Mouse (Mus musculus): ENCODE measurements around the gene Aurkb. TPM values are rescaled to one million over a fixed set of nuclear protein-coding genes. Genes with fewer than 3 reads are reported as not detected.

The Aurkb gene
- polyA plus RNA-seq, 1 experiment from 2014 or later, result 163 TPM

DNA sequence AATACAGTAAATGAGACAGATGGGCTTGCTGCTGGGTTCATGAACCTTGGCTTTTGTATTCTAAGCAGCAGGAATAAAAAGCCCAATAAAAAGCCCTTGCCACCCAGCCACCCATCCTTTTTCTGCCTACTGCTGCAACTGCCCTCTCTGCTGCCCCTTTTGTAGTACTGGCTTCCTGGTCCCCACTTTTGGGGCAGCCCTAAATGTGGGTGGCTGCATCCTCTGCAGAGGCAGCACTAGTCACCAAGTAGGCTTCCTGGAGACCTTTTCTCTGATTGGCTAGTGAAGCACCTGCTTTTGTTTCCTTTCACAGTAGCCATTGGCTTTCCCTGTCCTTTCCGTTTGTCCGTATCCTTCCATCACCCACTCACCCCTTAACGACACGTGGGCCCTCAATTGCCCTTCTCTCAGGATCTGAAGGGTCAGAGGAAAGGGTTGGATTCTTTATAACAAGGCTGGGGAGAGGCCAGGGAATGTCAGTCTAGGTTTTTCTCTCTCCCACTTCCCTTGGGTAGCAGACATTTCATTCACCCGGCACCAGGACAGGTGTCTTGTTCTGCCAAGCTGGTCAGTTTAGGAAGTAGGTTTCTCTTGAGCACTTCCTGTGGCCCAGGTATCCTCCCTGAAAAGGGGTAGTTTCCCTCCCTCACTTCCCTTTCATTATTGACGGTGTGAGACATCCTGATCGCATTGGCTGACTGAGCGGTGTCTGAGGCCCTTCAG is 52.8 kb downstream of the Aurkb start:
- WGBS, result 15% methylated on average over 8 of the region's 8 CpGs
- peak overlapping the region; percentile 44; the same call in 1 of the 2 replicates for H3K9ac ChIP-seq
- peak overlapping the region; percentile 72 for H3K4me2 ChIP-seq
- H3K36me3 ChIP-seq (replicated peaks), result peaks cover 26% of the 10 kb centered on the region
- no peaks in the 10 kb centered on the region for H3K9me3 ChIP-seq
- H3K4me3 ChIP-seq (replicated peaks), result peak overlapping the region; percentile 50
- no peak for ATAC-seq (ENCODE audit: low FRiP score)
- H3K4me1 ChIP-seq, result peaks cover 69% of the 10 kb centered on the region
- H3K27me3 ChIP-seq, result no peaks in the 10 kb centered on the region
- peak overlapping the region; percentile 87 for H3K27ac ChIP-seq

- Histone ChIP-seq H3K4me3 (replicated peaks) (peak overlapping the region; percentile 50), H3K4me1 (peaks cover 69% of the 10 kb centered on the region), H3K27me3 (no peaks in the 10 kb centered on the region), H3K9ac (peak overlapping the region; percentile 44), H3K36me3 (replicated peaks) (peaks cover 31% of the 10 kb centered on the region), H3K4me2 (peak overlapping the region; percentile 72), H3K9me3 (no peaks in the 10 kb centered on the region), H3K27ac (peak overlapping the region; percentile 87)
- WGBS, result 1% methylated on average over 19 of the region's 19 CpGs
- peak; percentile 54 for ATAC-seq (ENCODE audit: low FRiP score)
Observed at GRCm38 (mm10) chr11:69098762-69099091, 53.3 kb downstream of the Aurkb start.

GRCm38 (mm10) chr11:69099177-69099914 is 53.9 kb downstream of the Aurkb start:
- peaks cover 64% of the 10 kb centered on the region for H3K4me1 ChIP-seq
- under 1% methylated on average over 22 of the region's 22 CpGs for WGBS
- no peak for ATAC-seq (ENCODE audit: low FRiP score)

DNA sequence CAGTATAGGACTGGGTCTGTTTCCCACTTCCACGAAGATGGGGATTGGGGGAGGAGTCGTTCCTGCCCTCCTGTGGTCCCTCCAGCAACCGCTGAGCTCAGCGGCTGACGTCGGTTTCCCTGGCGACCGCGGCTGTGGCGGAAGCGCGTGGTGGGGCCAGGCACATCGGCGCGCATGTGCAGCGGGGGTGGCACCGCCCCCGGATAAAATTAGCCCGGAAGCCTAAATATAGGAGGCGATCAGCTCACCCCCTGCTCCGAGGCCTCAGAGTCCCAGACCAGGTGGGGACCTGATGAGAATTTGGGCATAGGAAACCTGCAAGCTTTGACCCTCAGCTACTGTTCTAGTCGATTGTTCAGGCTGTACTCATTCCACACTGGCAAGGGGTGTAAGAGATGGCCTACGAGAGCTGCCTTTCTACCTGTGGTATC is 54.5 kb downstream of the Aurkb start:
- Histone ChIP-seq H3K4me2 (peak overlapping the region; percentile 72), H3K4me1 (peaks cover 61% of the 10 kb centered on the region), H3K4me3 (replicated peaks) (peak overlapping the region; percentile 50), H3K27me3 (no peaks in the 10 kb centered on the region), H3K9me3 (no peaks in the 10 kb centered on the region), H3K36me3 (replicated peaks) (peaks cover 43% of the 10 kb centered on the region), H3K27ac (peak overlapping the region; percentile 87), H3K9ac (peak overlapping the region; percentile 44)
- under 1% methylated on average over 23 of the region's 23 CpGs for WGBS
- peak; percentile 33 for ATAC-seq (ENCODE audit: low FRiP score)

More at GRCm38 (mm10) chr11:69099177-69099914, 53.9 kb downstream of the Aurkb start:
- Histone ChIP-seq H3K36me3 (replicated peaks) (peaks cover 37% of the 10 kb centered on the region), H3K27ac (peak overlapping the region; percentile 87), H3K4me2 (peak overlapping the region; percentile 72), H3K9ac (peak overlapping the region; percentile 44), H3K4me3 (replicated peaks) (peak overlapping the region; percentile 50), H3K27me3 (no peaks in the 10 kb centered on the region), H3K9me3 (no peaks in the 10 kb centered on the region)

GRCm38 (mm10) chr11:69100639-69101360 is 55.4 kb downstream of the Aurkb start:
- Histone ChIP-seq H3K27ac (no peak overlapping the region), H3K4me1 (peaks cover 53% of the 10 kb centered on the region), H3K4me3 (replicated peaks) (peak overlapping the region; percentile 50; the same call in 1 of the 2 replicates), H3K9ac (peak overlapping the region; percentile 44), H3K9me3 (no peaks in the 10 kb centered on the region), H3K4me2 (peak overlapping the region; percentile 72), H3K27me3 (no peaks in the 10 kb centered on the region), H3K36me3 (replicated peaks) (peaks cover 52% of the 10 kb centered on the region)
- 90% methylated on average over 20 of the region's 20 CpGs for WGBS
- ATAC-seq (ENCODE audit: low FRiP score), result no peak

Other genes with a start within 250 kb of the Aurkb start
- 58.3 and 61.3 TPM in 2 replicates for gene Ndel1, start 173.8 kb upstream of the Aurkb start, polyA plus RNA-seq (2016; fragmentation: Nextera tagmentation; extraction: Ambion mirVana)
- gene Rnf222, start 157.1 kb upstream of the Aurkb start, polyA plus RNA-seq (2016; fragmentation: Nextera tagmentation; extraction: Ambion mirVana), result 0.06 TPM in 1 of 2 replicates, not detected in the other
- 781 and 837 TPM in 2 replicates for gene Rpl26, start 144.1 kb upstream of the Aurkb start, polyA plus RNA-seq (2016; fragmentation: Nextera tagmentation; extraction: Ambion mirVana)
- 0.18 and 0.54 TPM in 2 replicates for gene Odf4, start 118.6 kb upstream of the Aurkb start, polyA plus RNA-seq (2016; fragmentation: Nextera tagmentation; extraction: Ambion mirVana)
- 5.6 and 6.4 TPM in 2 replicates for gene Arhgef15, start 88.2 kb upstream of the Aurkb start, polyA plus RNA-seq (2016; fragmentation: Nextera tagmentation; extraction: Ambion mirVana)
- 2.1 and 2.6 TPM in 2 replicates for gene Slc25a35, start 77.5 kb upstream of the Aurkb start, polyA plus RNA-seq (2016; fragmentation: Nextera tagmentation; extraction: Ambion mirVana)
- 54.1 and 57.8 TPM in 2 replicates for gene Rangrf, start 70.5 kb upstream of the Aurkb start, polyA plus RNA-seq (2016; fragmentation: Nextera tagmentation; extraction: Ambion mirVana)
- 35.4 and 40.4 TPM in 2 replicates for gene Pfas, start 37.2 kb upstream of the Aurkb start, polyA plus RNA-seq (2016; fragmentation: Nextera tagmentation; extraction: Ambion mirVana)
- gene Ctc1, start 29.7 kb upstream of the Aurkb start, polyA plus RNA-seq (2016; fragmentation: Nextera tagmentation; extraction: Ambion mirVana), result 71.0 and 81.5 TPM in 2 replicates
- 7.4 and 11.1 TPM in 2 replicates for gene Borcs6, start 14.1 kb downstream of the Aurkb start, polyA plus RNA-seq (2016; fragmentation: Nextera tagmentation; extraction: Ambion mirVana)
- 53.4 and 56.9 TPM in 2 replicates for gene Tmem107, start 25.2 kb downstream of the Aurkb start, polyA plus RNA-seq (2016; fragmentation: Nextera tagmentation; extraction: Ambion mirVana)
- 103 and 121 TPM in 2 replicates for gene Vamp2, start 42.8 kb downstream of the Aurkb start, polyA plus RNA-seq (2016; fragmentation: Nextera tagmentation; extraction: Ambion mirVana)
- 7.8 and 12.3 TPM in 2 replicates for gene Per1, start 49.6 kb downstream of the Aurkb start, polyA plus RNA-seq (2016; fragmentation: Nextera tagmentation; extraction: Ambion mirVana)
- gene Hes7, start 74.8 kb downstream of the Aurkb start, polyA plus RNA-seq (2016; fragmentation: Nextera tagmentation; extraction: Ambion mirVana), result 0.31 and 0.43 TPM in 2 replicates
- gene 9130213A22Rik, start 76.9 kb downstream of the Aurkb start, polyA plus RNA-seq (2016; fragmentation: Nextera tagmentation; extraction: Ambion mirVana), result 0.11 TPM in 1 of 2 replicates, not detected in the other
- 0.19 and 0.55 TPM in 2 replicates for gene Aloxe3, start 80.2 kb downstream of the Aurkb start, polyA plus RNA-seq (2016; fragmentation: Nextera tagmentation; extraction: Ambion mirVana)
- not detected in 2 replicates for gene Alox12b, start 111.3 kb downstream of the Aurkb start, polyA plus RNA-seq (2016; fragmentation: Nextera tagmentation; extraction: Ambion mirVana)
- gene Alox8, start 152.2 kb downstream of the Aurkb start, polyA plus RNA-seq (2016; fragmentation: Nextera tagmentation; extraction: Ambion mirVana), result not detected in 2 replicates
- gene Gucy2e, start 191.4 kb downstream of the Aurkb start, polyA plus RNA-seq (2016; fragmentation: Nextera tagmentation; extraction: Ambion mirVana), result 0.17 and 0.19 TPM in 2 replicates

All from forebrain, embryonic 12.5 days (tissue).